Mouse (Mus musculus): ENCODE measurements around the gene Zpld1. TPM values are rescaled to one million over a fixed set of nuclear protein-coding genes. Genes with fewer than 3 reads are reported as not detected.

The Zpld1 gene
- not detected in 2 replicates for total RNA-seq (2017)

DNA sequence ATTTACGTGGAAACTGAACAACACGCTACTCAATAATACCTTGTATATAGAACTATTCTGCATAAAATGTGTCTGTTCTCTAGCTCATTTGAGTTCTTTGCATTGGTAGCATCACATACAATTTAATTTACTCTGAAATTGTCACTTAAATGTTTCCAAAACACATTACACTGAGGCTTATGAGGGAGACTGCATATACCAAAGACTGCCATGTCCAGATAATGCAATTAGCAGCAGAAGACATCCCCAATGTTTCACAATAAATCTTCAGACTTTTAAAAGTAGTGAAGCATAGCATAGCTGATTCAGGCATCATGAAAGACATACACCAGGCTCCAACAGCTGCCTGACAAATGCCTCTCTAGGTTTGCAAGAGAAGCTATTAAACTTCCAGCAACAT is at the start of gene Zpld1:
Gene Zpld1, minus strand, starts transcription at position 101 of the 400 bp plus-strand sequence.
- ATAC-seq (ENCODE audit: extremely low read depth, insufficient number of reproducible peaks, low FRiP score, poor library complexity, severe bottlenecking): no peak

DNA sequence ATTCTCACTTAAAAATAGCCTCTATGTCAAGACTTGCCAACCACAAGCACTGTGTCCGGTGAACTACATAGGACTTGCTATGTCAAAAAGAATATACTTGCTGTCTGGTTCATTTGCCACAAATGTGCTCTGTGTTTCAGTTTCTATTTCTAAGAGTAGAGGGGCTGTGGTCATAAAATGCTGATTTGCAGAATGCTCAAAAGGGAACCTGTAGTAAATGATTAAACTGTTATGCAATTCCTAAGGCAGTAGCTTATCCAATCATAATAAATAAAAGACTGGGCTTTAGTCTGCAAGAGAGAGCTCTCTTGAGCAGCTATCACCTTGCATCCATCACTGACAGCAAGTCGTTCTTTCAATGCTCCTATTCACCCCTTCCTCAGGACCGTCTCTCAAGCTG is 47.9 kb upstream of the Zpld1 start:
- no peak for ATAC-seq (ENCODE audit: extremely low read depth, insufficient number of reproducible peaks, low FRiP score, poor library complexity, severe bottlenecking)

DNA sequence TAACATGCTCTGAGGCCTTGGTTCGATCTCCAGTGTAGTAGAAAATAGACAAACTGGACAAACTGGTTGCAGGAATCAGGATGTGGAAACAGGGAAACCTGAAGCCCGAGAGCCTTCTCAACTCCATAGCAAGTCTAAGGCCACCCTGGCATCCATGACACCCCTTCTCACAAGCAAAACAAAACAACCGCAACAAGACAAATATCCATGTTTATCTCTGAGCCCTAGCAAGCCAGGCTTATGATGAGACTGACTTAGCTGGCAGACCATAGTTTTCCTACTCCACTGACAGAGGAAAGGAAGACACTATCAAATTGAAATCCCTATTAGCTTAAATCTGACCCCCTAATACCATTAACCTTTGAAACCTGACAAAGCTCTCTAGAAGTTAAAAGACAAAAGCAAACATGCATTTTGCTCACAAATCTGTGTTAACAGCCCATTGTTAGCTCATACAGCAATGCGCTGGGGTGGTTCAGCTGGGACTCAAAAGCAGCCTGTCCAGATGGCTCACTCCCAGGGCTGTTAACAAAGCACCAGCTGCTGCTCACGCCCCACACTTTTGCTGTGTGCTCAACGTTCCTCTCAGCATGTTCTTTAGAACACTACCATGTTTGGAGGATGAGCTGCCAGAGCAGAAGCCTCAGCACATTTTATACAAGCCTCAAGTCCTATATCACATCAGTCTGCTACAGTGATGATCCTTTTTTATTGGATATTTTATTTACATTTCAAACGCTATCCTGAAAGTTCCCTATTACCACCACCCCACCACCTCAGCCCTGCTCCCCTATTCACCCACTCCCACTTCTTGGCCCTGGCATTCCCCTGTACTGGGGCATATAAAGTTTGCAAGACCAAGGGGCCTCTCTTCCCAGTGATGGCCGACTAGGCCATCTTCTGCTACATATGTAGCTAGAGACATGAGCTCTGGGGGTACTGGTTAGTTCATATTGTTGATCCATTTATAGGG is 24.0 kb upstream of the Zpld1 start:
- no peak for ATAC-seq (ENCODE audit: extremely low read depth, insufficient number of reproducible peaks, low FRiP score, poor library complexity, severe bottlenecking)

DNA sequence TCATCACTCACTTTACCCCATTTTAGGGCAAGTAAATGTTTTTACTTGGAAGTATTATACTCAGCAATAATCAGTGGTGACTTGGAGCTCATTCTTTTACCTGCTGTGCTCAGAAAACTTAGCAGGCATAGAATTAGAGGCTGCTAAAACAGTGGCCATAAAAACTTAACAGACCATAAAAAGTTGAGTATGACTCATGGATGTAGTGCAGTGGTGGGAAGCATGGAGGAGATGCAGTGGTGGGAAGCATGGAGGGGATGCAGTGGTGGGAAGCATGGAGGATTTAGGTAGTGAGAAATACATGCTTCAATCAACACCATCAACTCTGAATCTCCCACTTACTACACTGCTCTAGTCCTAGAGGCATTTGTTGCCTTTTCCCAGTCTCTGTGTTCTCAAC is 19.2 kb upstream of the Zpld1 start:
- no peak for ATAC-seq (ENCODE audit: extremely low read depth, insufficient number of reproducible peaks, low FRiP score, poor library complexity, severe bottlenecking)

DNA sequence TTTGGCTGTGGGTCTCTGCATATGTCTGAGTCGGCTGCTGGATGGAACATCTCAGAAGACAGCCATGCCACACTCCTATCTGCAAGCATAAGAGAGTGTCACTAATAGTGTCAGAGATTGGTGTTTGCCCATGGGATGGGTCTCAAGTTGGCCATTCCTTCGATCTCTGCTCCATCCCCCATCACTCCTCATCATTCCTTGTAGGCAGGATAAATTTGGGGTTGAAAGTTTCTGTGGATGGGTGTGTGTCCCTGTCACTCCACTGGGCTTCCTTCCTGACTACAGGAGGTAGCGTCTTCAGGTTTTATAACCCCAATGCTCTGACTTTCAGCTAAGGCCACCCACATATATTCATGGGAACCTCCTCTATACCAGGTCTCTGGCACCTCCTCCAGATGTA is 14.3 kb upstream of the Zpld1 start:
- ATAC-seq (ENCODE audit: extremely low read depth, insufficient number of reproducible peaks, low FRiP score, poor library complexity, severe bottlenecking): no peak

DNA sequence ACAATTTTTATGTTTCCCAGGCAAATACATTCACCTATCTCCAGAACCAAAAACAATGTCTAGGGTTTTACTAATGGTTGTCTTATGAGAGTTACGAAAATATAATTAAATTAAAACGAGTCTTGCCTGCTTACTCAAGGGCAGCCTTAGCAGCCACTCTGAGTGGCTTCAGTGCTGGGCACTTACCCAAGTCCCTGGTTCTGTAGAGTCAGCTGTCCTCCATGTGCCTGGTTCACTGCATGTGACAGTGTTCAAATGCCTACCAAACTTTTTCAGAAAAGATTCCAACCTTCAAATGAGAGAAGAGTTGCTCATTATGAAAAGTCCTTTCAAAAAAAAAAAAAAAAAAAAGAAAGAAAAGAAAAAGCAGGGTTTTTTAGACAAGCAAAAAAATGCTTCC is 15.1 kb downstream of the Zpld1 start:
- no peak for ATAC-seq (ENCODE audit: extremely low read depth, insufficient number of reproducible peaks, low FRiP score, poor library complexity, severe bottlenecking)

DNA sequence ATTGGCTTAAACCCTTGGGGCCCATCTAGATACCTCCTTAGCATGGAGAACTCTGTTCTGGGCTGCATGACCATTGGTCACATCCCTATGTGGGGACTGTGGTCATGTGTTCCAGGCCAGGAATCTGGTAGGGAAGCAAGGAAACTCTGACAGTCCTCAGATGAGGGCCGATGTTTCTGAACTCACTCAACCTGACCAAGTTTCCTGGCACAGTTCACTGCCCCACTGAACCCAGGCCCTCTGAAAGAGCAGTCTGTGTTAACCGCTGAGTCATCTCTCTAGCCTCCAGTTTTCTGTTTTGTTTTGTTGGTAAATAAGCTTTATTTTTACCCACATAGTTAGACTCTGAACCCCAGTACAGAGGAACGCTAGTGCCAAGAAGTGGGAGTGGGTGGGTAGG is 20.3 kb downstream of the Zpld1 start:
- ATAC-seq (ENCODE audit: extremely low read depth, insufficient number of reproducible peaks, low FRiP score, poor library complexity, severe bottlenecking): no peak

DNA sequence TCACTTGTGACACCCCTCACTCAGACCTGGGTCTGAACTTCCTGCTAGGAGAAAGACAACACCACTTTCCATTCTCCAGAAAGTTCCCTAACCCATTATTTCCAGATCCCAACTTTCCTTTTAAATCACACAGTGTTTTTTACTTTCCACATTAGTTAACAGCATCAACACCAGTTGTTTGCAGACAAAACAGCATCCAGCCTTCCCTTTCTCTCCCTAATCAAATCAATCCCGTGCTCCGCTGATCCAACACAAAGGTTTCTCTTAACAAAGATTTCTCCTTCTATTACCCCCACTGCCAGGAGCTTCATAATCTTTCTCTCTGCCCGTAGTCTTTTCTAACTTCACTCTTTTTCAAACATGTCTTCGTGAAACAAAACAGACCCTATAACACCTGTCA is 32.5 kb downstream of the Zpld1 start:
- no peak for ATAC-seq (ENCODE audit: extremely low read depth, insufficient number of reproducible peaks, low FRiP score, poor library complexity, severe bottlenecking)

DNA sequence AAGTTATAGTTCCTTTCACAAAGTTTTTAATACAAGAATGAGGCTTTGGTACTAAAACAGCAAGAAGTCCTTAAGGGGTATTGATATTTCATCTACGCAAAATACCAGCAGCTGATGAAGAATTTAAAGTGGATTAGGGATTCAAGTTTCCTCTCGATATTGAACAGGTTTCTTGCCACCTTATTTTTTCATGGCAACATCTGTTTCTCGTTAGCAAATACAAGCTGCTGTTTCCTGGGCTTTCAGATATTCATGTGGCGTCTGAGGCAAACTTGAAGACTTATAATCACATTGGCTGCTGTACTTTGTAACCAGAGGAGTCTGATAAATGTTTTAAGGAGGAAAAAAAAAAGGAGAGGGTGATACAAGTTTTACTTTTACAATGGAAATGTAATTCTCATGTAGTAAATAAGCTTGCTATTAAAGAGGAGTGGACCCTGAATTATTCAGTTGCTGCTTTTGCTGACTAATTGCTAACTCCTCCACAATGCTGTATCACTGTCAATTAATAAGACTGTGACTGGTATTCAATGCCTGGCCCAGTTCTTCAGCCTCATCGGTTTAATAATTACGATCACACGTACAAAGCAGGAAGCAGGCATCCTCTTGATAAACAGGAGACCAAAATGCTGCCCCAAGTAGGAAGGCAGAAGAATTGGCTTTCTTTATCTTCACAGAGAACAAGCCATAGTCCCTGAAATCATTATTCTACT is 36.8 kb downstream of the Zpld1 start:
- no peak for ATAC-seq (ENCODE audit: extremely low read depth, insufficient number of reproducible peaks, low FRiP score, poor library complexity, severe bottlenecking)

DNA sequence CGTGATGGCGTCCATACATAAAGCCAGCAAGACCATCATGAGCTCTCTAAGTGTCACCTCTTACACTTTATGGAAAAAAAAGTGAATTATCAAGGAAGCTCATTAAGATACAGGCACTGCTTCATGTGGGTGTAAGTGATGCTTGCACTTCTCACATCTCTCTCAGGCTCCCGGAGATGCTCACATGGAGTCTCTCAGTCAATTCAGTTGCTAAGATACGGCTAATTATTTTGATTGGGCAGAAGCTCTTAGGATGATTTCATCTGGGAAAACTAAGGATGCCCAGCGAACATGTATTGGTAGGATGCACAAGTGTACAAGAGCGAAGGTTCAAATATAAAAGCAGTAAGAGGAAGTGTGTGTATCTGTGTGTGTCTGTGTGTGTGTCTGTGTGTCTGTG is 38.1 kb downstream of the Zpld1 start:
- ATAC-seq (ENCODE audit: extremely low read depth, insufficient number of reproducible peaks, low FRiP score, poor library complexity, severe bottlenecking): no peak

DNA sequence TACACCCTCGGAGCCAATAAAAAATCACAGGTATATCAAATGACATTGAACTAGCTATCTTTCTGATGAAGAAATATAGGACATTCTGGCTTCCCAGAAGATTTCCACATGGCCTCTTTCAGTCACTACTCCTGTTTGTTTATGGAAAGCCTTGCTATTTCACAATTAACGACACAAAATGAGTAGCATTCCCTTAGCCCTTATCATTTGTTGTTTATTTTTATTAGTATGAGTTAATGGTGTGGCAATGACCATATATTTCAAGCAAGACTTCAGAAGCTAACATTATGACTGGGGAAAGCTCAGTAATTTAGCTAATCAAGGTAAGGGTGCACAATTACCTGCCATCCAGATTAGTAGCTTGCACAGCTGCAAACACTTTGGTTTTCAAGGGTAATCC is 56.8 kb downstream of the Zpld1 start:
- ATAC-seq (ENCODE audit: extremely low read depth, insufficient number of reproducible peaks, low FRiP score, poor library complexity, severe bottlenecking): no peak

DNA sequence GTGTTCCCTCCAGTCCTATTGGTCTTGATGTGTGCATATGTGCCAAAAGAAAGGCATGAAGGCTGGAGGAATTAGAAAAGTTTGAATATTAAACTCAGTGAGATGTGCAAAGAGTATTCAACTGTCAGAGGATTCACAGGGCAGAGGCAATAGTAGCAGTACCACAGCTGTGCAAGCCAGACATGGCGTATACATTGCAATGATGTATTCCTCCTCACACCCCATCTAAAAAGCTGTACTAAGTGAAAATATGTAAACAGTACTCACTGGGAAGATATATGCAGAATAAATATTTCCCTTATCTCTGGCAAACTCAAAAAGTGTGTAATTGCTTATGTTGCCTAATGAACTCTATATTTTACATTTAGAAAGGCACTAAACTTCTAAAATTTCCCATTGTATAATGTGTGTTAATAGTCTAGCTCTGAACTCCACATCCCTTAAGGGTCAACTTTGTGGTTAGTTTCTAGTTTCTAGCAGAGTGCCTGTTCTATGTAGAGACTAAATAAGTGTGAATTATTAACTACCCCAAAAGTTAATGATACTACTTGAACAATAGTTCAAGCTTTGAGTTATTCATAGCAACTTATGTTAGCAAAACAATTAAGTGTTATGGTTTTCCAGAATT is 68.7 kb downstream of the Zpld1 start:
- no peak for ATAC-seq (ENCODE audit: extremely low read depth, insufficient number of reproducible peaks, low FRiP score, poor library complexity, severe bottlenecking)

DNA sequence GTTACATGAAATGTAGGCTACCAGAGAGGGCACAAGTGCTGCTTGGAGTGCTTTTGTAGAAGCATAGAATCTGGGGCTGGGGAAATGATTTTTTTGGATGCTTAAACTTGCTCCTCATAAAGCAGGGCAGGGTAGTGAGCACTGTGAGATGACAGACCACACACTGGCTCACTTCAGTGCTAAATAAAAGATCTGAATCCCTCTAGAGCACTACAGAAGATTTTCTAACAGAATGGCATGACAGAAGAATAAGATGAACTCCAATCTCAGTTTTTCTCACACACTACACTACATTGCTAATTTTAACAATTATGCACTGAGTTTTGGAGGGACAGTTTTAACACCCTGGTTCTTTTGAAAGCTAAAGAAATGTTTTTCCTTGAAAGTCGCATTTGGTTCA is 93.8 kb downstream of the Zpld1 start:
- ATAC-seq (ENCODE audit: extremely low read depth, insufficient number of reproducible peaks, low FRiP score, poor library complexity, severe bottlenecking): no peak

DNA sequence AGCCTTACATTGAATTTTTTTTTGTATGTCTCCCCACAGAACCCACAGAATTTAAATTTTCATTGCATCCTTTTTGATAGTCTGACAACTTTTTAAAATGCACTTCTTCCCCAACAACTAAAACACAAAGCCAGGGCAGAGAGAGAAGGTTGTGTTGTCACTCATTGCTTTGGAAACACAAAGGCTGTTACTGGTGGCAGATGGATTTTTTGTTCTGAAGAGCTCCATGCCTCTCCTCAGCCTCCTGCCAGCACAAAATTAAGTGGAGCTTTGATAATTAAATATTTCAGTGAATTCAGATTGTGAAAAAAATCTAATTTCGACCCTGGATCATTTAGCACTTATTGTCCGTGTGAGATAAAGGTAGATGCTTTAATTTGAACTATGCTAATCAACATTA is 107.4 kb downstream of the Zpld1 start:
- no peak for ATAC-seq (ENCODE audit: extremely low read depth, insufficient number of reproducible peaks, low FRiP score, poor library complexity, severe bottlenecking)

DNA sequence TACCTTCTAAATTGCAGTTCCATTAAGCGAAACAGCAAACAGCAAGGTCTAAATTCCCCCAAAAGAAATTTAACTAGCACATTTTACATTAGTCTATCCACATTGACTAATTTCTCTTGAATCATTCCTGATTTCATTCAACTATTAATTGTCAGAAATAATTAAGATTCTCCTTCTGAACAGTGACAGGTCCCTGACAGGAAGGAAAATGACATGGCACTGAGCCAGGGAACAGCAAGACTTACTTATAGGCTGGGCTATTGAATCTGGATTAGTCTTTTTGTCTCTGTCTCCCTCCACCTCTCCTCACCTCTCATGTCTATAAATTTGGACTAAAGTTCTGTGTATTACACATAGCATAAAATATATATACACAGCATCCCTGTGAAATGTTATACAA is 112.4 kb downstream of the Zpld1 start:
- no peak for ATAC-seq (ENCODE audit: extremely low read depth, insufficient number of reproducible peaks, low FRiP score, poor library complexity, severe bottlenecking)
